Mouse (Mus musculus): ENCODE measurements around the gene Lrrc20.

DNA sequence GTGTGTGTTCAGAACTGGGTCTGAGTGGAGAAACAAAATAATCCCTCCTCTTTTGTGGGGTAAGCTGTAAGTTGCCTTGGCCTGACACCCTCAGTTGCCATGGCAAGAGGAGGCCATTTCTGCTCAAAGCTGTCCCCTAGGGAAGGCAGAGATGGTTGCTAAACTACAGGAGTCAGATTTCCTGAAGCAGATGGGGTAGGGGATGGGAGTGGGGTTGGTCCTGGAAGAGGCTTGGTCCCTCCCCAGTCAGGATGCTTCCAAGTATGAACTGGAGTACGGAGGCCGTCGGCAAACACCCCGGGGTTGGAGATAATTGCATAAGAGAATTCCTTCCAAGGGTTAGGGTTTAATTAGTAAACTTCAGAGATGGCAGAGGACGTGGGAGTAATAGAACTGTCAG lies 96.5 kb downstream of the Lrrc20 start:
- TF ChIP-seq HCFC1 (IDR thresholded peaks at IDR 0.05; ENCODE audit: borderline replicate concordance, insufficient read depth, low read length) (no peak), ZNF384 (IDR thresholded peaks at IDR 0.05; ENCODE audit: low read depth, low read length) (no peak), ZC3H11A (IDR thresholded peaks at IDR 0.05; ENCODE audit: borderline replicate concordance, low read depth, low read length) (no peak), CHD2 (IDR thresholded peaks at IDR 0.05; ENCODE audit: low read depth, low read length) (no peak)

Data from ES-E14 (cell line).